10 mouse cellular contexts compared by ENCODE assay signal in genomic region chr14:87141777-87142176, GRCm38 (mm10). TPM values are rescaled to one million over a fixed set of nuclear protein-coding genes. Genes with fewer than 3 reads are reported as not detected.
DNase-seq lines count a peak whose midpoint lies in the region; ATAC-seq lines count a peak whose summit lies in the region.
"Had no signal": no experiment of that assay in that cellular context is flagged by ENCODE, and none has a peak within 500 bp of the region (broad histone marks: within the 10 kb centered on the region; RNA-seq: fewer than 3 reads in every experiment).

No protein-coding gene starts in this region.

- no peak overlapping the region for H3K27ac ChIP-seq in hindbrain, embryonic 12.5 days
- peak overlapping the region; percentile 70 for H3K27ac ChIP-seq in liver, embryonic 12.5 days
- no peak overlapping the region for H3K27ac ChIP-seq in neural tube, embryonic 13.5 days (replicated peaks)
- H3K27ac ChIP-seq: macrophage had no signal

- peaks cover 7% of the 10 kb centered on the region; the same call in 1 of the 2 replicates for H3K4me1 ChIP-seq in hindbrain, embryonic 12.5 days
- H3K4me1 ChIP-seq in liver, embryonic 12.5 days, result peaks cover 26% of the 10 kb centered on the region
- peaks cover 12% of the 10 kb centered on the region for H3K4me1 ChIP-seq in neural tube, embryonic 13.5 days (replicated peaks)

- H3K36me3 ChIP-seq in hindbrain, embryonic 12.5 days, result no peaks in the 10 kb centered on the region
- peaks cover 20% of the 10 kb centered on the region for H3K36me3 ChIP-seq in liver, embryonic 12.5 days
- H3K36me3 ChIP-seq in neural tube, embryonic 13.5 days, result no peaks in the 10 kb centered on the region

- H3K9me3 ChIP-seq in hindbrain, embryonic 12.5 days (replicated peaks), result no peaks in the 10 kb centered on the region
- no peaks in the 10 kb centered on the region for H3K9me3 ChIP-seq in liver, embryonic 12.5 days (replicated peaks)
- no peaks in the 10 kb centered on the region for H3K9me3 ChIP-seq in neural tube, embryonic 13.5 days
- H3K9me3 ChIP-seq: G1E had no signal

- peak; percentile 5; the same call in 1 of the 2 replicates for ATAC-seq in hindbrain, embryonic 12.5 days (ENCODE audit: low FRiP score)
- ATAC-seq in liver, embryonic 12.5 days, result no peak
- no peak for ATAC-seq in neural tube, embryonic 13.5 days (ENCODE audit: low read depth)

- H3K4me2 ChIP-seq in hindbrain, embryonic 12.5 days (replicated peaks), result peak overlapping the region; percentile 87
- H3K4me2 ChIP-seq in liver, embryonic 12.5 days, result peak overlapping the region; percentile 76
- peak overlapping the region; percentile 88 for H3K4me2 ChIP-seq in neural tube, embryonic 13.5 days

- H3K4me3 ChIP-seq in hindbrain, embryonic 12.5 days, result 0 out of 2 replicates have a peak overlapping the region, but pooled peaks have one; percentile 71
- H3K4me3 ChIP-seq in liver, embryonic 12.5 days, result peak overlapping the region; percentile 91
- H3K4me3 ChIP-seq in neural tube, embryonic 13.5 days, result peak overlapping the region; percentile 68; the same call in 1 of the 2 replicates

- H3K27me3 ChIP-seq in hindbrain, embryonic 12.5 days, result no peaks in the 10 kb centered on the region
- no peaks in the 10 kb centered on the region for H3K27me3 ChIP-seq in liver, embryonic 12.5 days (replicated peaks)
- H3K27me3 ChIP-seq in neural tube, embryonic 13.5 days, result no peaks in the 10 kb centered on the region

- DNase-seq in kidney, adult 11 months, result peak; percentile 14
- DNase-seq in kidney, postnatal 25 days, result no peak
- no peak for DNase-seq in spleen, postnatal 4 days (ENCODE audit: low spot score in 2 of 2)
- no peak for DNase-seq in thymus, postnatal 14 days
- no peak for DNase-seq in thymus, postnatal 0 days (ENCODE audit: low spot score)

- 84% methylated on average over 11 of the region's 11 CpGs for WGBS in hindbrain, embryonic 12.5 days
- WGBS in liver, embryonic 12.5 days (ENCODE audit: insufficient replicate concordance), result 82% methylated on average over 11 of the region's 11 CpGs
- 88% methylated on average over 11 of the region's 11 CpGs for WGBS in neural tube, embryonic 13.5 days

- H3K9ac ChIP-seq in hindbrain, embryonic 12.5 days, result no peak overlapping the region
- peak overlapping the region; percentile 63 for H3K9ac ChIP-seq in liver, embryonic 12.5 days
- H3K9ac ChIP-seq in neural tube, embryonic 13.5 days, result no peak overlapping the region

RNA-seq across cellular contexts. Expression of gene Diaph3, which starts 0.7 kb away (rescaled TPM):
- 8.4 and 8.5 TPM in 2 replicates for polyA plus RNA-seq in hindbrain, embryonic 12.5 days (2016; fragmentation: Nextera tagmentation; extraction: Ambion mirVana)
- polyA plus RNA-seq in liver, embryonic 12.5 days (2016; fragmentation: Nextera tagmentation; extraction: Ambion mirVana), result 19.8 and 22.0 TPM in 2 replicates
- 3.0 and 4.7 TPM in 2 replicates for polyA plus RNA-seq in neural tube, embryonic 13.5 days (2015; fragmentation: Nextera tagmentation; extraction: Ambion mirVana)
- 11.5 and 14.5 TPM in 2 replicates for polyA plus RNA-seq in thymus, postnatal 0 days (2015; fragmentation: Nextera tagmentation; extraction: Ambion mirVana)
